Mouse (Mus musculus) ES-E14 (cell line): ENCODE measurements at regions not wholly inside any gene's neighbourhood (a gene's known extent, or its start where the extent isn't known, plus 50 kb on each side); places are given as distances from the start of the nearest gene placed in this dataset.
"Not testable (repeated sequence)": the region's sequence is repeated elsewhere in the genome, so short reads cannot be mapped to it uniquely, and the experiment has no call there.

ENCODE experiments used
- DNase-seq: peaks from one replicate; pipeline ENCODE4 v3.0.0-alpha.2; 2013; ENCODE audit warnings: low read depth, low spot score
- H3K27ac ChIP-seq: 2 replicates; pipeline ENCODE4 v1.5.1; 2012; ENCODE audit warnings: low read depth, mild to moderate bottlenecking, low read length, moderate library complexity, mixed read lengths; ENCODE audit not compliant: poor library complexity, insufficient read depth, severe bottlenecking
- H3K36me3 ChIP-seq: 2 replicates; pipeline ENCODE4 v1.6.1; 2012; ENCODE audit warnings: mild to moderate bottlenecking, low read length, moderate library complexity, mixed read lengths; ENCODE audit not compliant: control insufficient read depth, poor library complexity, insufficient read depth, severe bottlenecking
- H3K4me1 ChIP-seq, 2 experiments: fragments of 150-350 bp in 1 of 2; sonication (generic) in 1 of 2; 2 replicates each; pipeline ENCODE4 v1.6.1; 2012; ENCODE audit warnings: low read length in 2 of 2, mild to moderate bottlenecking in 1 of 2, mixed read lengths in 1 of 2; ENCODE audit not compliant: control insufficient read depth in 2 of 2, insufficient read depth in 2 of 2, poor library complexity in 1 of 2
- H3K4me3 ChIP-seq, 2 experiments: fragments of 150-350 bp in 1 of 2; sonication (generic) in 1 of 2; 2 replicates each; pipeline ENCODE4 v1.5.1; 2012; ENCODE audit warnings: low read length in 2 of 2, low read depth in 1 of 2, mild to moderate bottlenecking in 1 of 2, mixed read lengths in 1 of 2; ENCODE audit not compliant: insufficient read depth in 1 of 2, poor library complexity in 1 of 2, severe bottlenecking in 1 of 2
- H3K9ac ChIP-seq: 2 replicates; pipeline ENCODE4 v1.6.1; 2012; ENCODE audit warnings: low read depth, mild to moderate bottlenecking, low read length, mixed read lengths; ENCODE audit not compliant: poor library complexity, insufficient read depth, severe bottlenecking
- H3K9me3 ChIP-seq: fragments of 150-350 bp; sonication (generic); 2 replicates; pipeline ENCODE4 v1.6.1; 2012; ENCODE audit warnings: low read depth, mild to moderate bottlenecking, low read length; ENCODE audit not compliant: control insufficient read depth, insufficient read depth
- in situ Hi-C, 2 experiments: fragments of 600-800 bp; cut with MboI; formaldehyde crosslinking; loops; one replicate each; pipeline ENCODE4 v1.15.1; 2025; ENCODE audit warnings: low sequenced_read_pairs in 2 of 2, inconsistent platforms in 1 of 2; ENCODE audit not compliant: unreplicated experiment in 2 of 2

GRCm38 (mm10) chr17:13432256-13432655 lies 77.9 kb downstream of the Tcp10c start:
- H3K9ac ChIP-seq, in situ Hi-C loops, DNase-seq: not testable (repeated sequence)

GRCm38 (mm10) chr17:13434146-13434545 lies 79.8 kb downstream of the Tcp10c start:
- DNase-seq, in situ Hi-C loops: not testable (repeated sequence)

More at GRCm38 (mm10) chr17:13432256-13432655, 77.9 kb downstream of the Tcp10c start:
- H3K4me1 ChIP-seq, H3K36me3 ChIP-seq, H3K4me3 ChIP-seq, H3K27ac ChIP-seq, H3K9me3 ChIP-seq: not testable (repeated sequence)

GRCm38 (mm10) chr17:13438790-13439189 lies 84.4 kb downstream of the Tcp10c start:
- H3K27ac ChIP-seq, H3K4me1 ChIP-seq, H3K4me3 ChIP-seq, in situ Hi-C loops, H3K36me3 ChIP-seq, DNase-seq, H3K9me3 ChIP-seq, H3K9ac ChIP-seq: not testable (repeated sequence)

More at GRCm38 (mm10) chr17:13434146-13434545, 79.8 kb downstream of the Tcp10c start:
- H3K27ac ChIP-seq, H3K4me3 ChIP-seq, H3K9me3 ChIP-seq, H3K4me1 ChIP-seq, H3K36me3 ChIP-seq, H3K9ac ChIP-seq: not testable (repeated sequence)

- H3K9ac ChIP-seq, H3K9me3 ChIP-seq, H3K4me1 ChIP-seq, H3K4me3 ChIP-seq, DNase-seq, H3K27ac ChIP-seq, H3K36me3 ChIP-seq, in situ Hi-C loops: not testable (repeated sequence)
These were observed 86.5 kb downstream of the Tcp10c start for GRCm38 (mm10) chr17:13440708-13441530.

GRCm38 (mm10) chr17:13442229-13442628 lies 87.9 kb downstream of the Tcp10c start:
- DNase-seq, H3K27ac ChIP-seq, H3K9ac ChIP-seq, in situ Hi-C loops, H3K36me3 ChIP-seq, H3K4me1 ChIP-seq, H3K9me3 ChIP-seq, H3K4me3 ChIP-seq: not testable (repeated sequence)

- H3K9me3 ChIP-seq, H3K4me1 ChIP-seq, H3K9ac ChIP-seq, H3K4me3 ChIP-seq, in situ Hi-C loops, H3K36me3 ChIP-seq, H3K27ac ChIP-seq, DNase-seq: not testable (repeated sequence)
These were observed 102.7 kb downstream of the Tcp10c start for GRCm38 (mm10) chr17:13456869-13457600.

- H3K9me3 ChIP-seq, H3K9ac ChIP-seq, H3K4me1 ChIP-seq, in situ Hi-C loops, H3K36me3 ChIP-seq, DNase-seq, H3K4me3 ChIP-seq, H3K27ac ChIP-seq: not testable (repeated sequence)
These were observed 103.6 kb downstream of the Tcp10c start for GRCm38 (mm10) chr17:13457942-13458341.

GRCm38 (mm10) chr17:13458814-13459213 lies 104.4 kb downstream of the Tcp10c start:
- H3K4me1 ChIP-seq, H3K9me3 ChIP-seq, H3K9ac ChIP-seq, H3K4me3 ChIP-seq, in situ Hi-C loops, DNase-seq, H3K27ac ChIP-seq, H3K36me3 ChIP-seq: not testable (repeated sequence)
